Mouse (Mus musculus): ENCODE data around the gene Tenm3.

Tenm3 gene

GRCm38 (mm10) chr8:48279360-48279759, 564.4 kb downstream of the Tenm3 start:
- DNase-seq (ENCODE audit: low spot score in 2 of 2), result no peak

GRCm38 (mm10) chr8:48277986-48278635, 565.6 kb downstream of the Tenm3 start:
- no peak for DNase-seq (ENCODE audit: low spot score in 2 of 2)

GRCm38 (mm10) chr8:48275066-48275465, 568.7 kb downstream of the Tenm3 start:
- peak; percentile 33 to 56 for DNase-seq (ENCODE audit: low spot score in 2 of 2)

- no peak for DNase-seq (ENCODE audit: low spot score in 2 of 2)
These were observed 569.2 kb downstream of the Tenm3 start for GRCm38 (mm10) chr8:48274566-48274965.

- DNase-seq (ENCODE audit: low spot score in 2 of 2), result no peak
These were observed 575.1 kb downstream of the Tenm3 start for GRCm38 (mm10) chr8:48268638-48269037.

- no peak for DNase-seq (ENCODE audit: low spot score in 2 of 2)
These were observed 583.5 kb downstream of the Tenm3 start for GRCm38 (mm10) chr8:48260265-48260664.

GRCm38 (mm10) chr8:48259832-48260231, 583.9 kb downstream of the Tenm3 start:
- DNase-seq (ENCODE audit: low spot score in 2 of 2), result no peak

- no peak for DNase-seq (ENCODE audit: low spot score in 2 of 2)
These were observed 599.9 kb downstream of the Tenm3 start for GRCm38 (mm10) chr8:48243876-48244275.

- no peak for DNase-seq (ENCODE audit: low spot score in 2 of 2)
These were observed 602.7 kb downstream of the Tenm3 start for GRCm38 (mm10) chr8:48240917-48241531.

GRCm38 (mm10) chr8:48236968-48237367, 606.8 kb downstream of the Tenm3 start:
- no peak for DNase-seq (ENCODE audit: low spot score in 2 of 2)

- DNase-seq (ENCODE audit: low spot score in 2 of 2), result no peak
These were observed 610.8 kb downstream of the Tenm3 start for GRCm38 (mm10) chr8:48232927-48233326.

- DNase-seq (ENCODE audit: low spot score in 2 of 2), result peak in 1 of 2 experiments; percentile 50
These were observed 611.9 kb downstream of the Tenm3 start for GRCm38 (mm10) chr8:48231882-48232281.

GRCm38 (mm10) chr8:48231389-48231788, 612.4 kb downstream of the Tenm3 start:
- DNase-seq (ENCODE audit: low spot score in 2 of 2), result no peak

GRCm38 (mm10) chr8:48228676-48229075, 615.1 kb downstream of the Tenm3 start:
- no peak for DNase-seq (ENCODE audit: low spot score in 2 of 2)

- no peak for DNase-seq (ENCODE audit: low spot score in 2 of 2)
These were observed 619.0 kb downstream of the Tenm3 start for GRCm38 (mm10) chr8:48224753-48225152.

- DNase-seq (ENCODE audit: low spot score in 2 of 2), result peak; percentile 88 to 92
These were observed 621.4 kb downstream of the Tenm3 start for GRCm38 (mm10) chr8:48222429-48222769.

- DNase-seq (ENCODE audit: low spot score in 2 of 2), result no peak
These were observed 621.9 kb downstream of the Tenm3 start for GRCm38 (mm10) chr8:48221724-48222428.

- DNase-seq (ENCODE audit: low spot score in 2 of 2), result no peak
These were observed 622.4 kb downstream of the Tenm3 start for GRCm38 (mm10) chr8:48221304-48221703.

GRCm38 (mm10) chr8:48220529-48221181, 623.1 kb downstream of the Tenm3 start:
- peak; percentile 49 to 57 for DNase-seq (ENCODE audit: low spot score in 2 of 2)

GRCm38 (mm10) chr8:48215071-48215501, 628.7 kb downstream of the Tenm3 start:
- DNase-seq (ENCODE audit: low spot score in 2 of 2), result peak; percentile 88 to 90

GRCm38 (mm10) chr8:48214386-48214785, 629.4 kb downstream of the Tenm3 start:
- DNase-seq (ENCODE audit: low spot score in 2 of 2), result no peak

GRCm38 (mm10) chr8:48211931-48212330, 631.8 kb downstream of the Tenm3 start:
- no peak for DNase-seq (ENCODE audit: low spot score in 2 of 2)

All from right cerebral cortex, postnatal 10 days (tissue).